Mouse (Mus musculus): Measurements from ENCODE around the gene Tgfb3. TPM values are rescaled to one million over a fixed set of nuclear protein-coding genes. Genes with fewer than 3 reads are reported as not detected.

Gene Tgfb3
- 0.94 and 1.2 TPM in 2 replicates for polyA plus RNA-seq (2012; rRNA removed)
- polyA plus RNA-seq (2014; fragmentation: Nextera tagmentation; extraction: Ambion mirVana): 0.75 and 1.3 TPM in 2 replicates

GRCm38 (mm10) chr12:86078553-86079201, at the start of gene Tgfb3:
Tgfb3 (minus strand) TSS chr12:86079041.
- TF ChIP-seq EP300 (IDR thresholded peaks at IDR 0.05; ENCODE audit: low read depth) (no peak), CTCF (IDR thresholded peaks at IDR 0.05; ENCODE audit: low read depth) (no peak)

GRCm38 (mm10) chr12:86128122-86128521, 49.3 kb upstream of the Tgfb3 start:
- H3K9ac ChIP-seq (replicated peaks): no peak overlapping the region
- TF ChIP-seq CTCF (IDR thresholded peaks at IDR 0.05; ENCODE audit: low read depth) (no peak), EP300 (IDR thresholded peaks at IDR 0.05; ENCODE audit: low read depth) (no peak)
- no peaks in the 10 kb centered on the region for H3K36me3 ChIP-seq (replicated peaks; ENCODE audit: control insufficient read depth, insufficient read depth, low read depth)
- DNase-seq (ENCODE audit: low read depth in 3 of 3, low spot score in 3 of 3) (no peak), ATAC-seq (ENCODE audit: insufficient read depth) (no peak)
- H3K27ac ChIP-seq: no peak overlapping the region
- H3K4me1 ChIP-seq (replicated peaks; ENCODE audit: control insufficient read depth in 2 of 2, insufficient read depth in 2 of 2, low read length in 1 of 2): no peaks in the 10 kb centered on the region
- no peak overlapping the region for H3K4me2 ChIP-seq (ENCODE audit: low read depth)
- H3K27me3 ChIP-seq (ENCODE audit: control insufficient read depth, insufficient read depth, low read length): no peaks in the 10 kb centered on the region
- H3K9me3 ChIP-seq (ENCODE audit: control insufficient read depth, low read length): no peaks in the 10 kb centered on the region
- 59% methylated on average over 6 of the region's 6 CpGs for WGBS (ENCODE audit: insufficient replicate concordance)
- H3K4me3 ChIP-seq (ENCODE audit: insufficient read depth in 1 of 2, low read depth in 2 of 2, low read length in 2 of 2): no peak overlapping the region

More at GRCm38 (mm10) chr12:86078553-86079201, at the start of gene Tgfb3:
- peak within 1 kb of the TSS; percentile 80 for H3K4me2 ChIP-seq (ENCODE audit: low read depth)
- H3K9ac ChIP-seq (replicated peaks): peak within 1 kb of the TSS; percentile 53
- no peaks in the 10 kb centered on the region for H3K36me3 ChIP-seq (replicated peaks; ENCODE audit: control insufficient read depth, insufficient read depth, low read depth)
- no peaks in the 10 kb centered on the region for H3K9me3 ChIP-seq (ENCODE audit: control insufficient read depth, low read length)
- ATAC-seq (ENCODE audit: insufficient read depth) (peak; percentile 39; the same call in 1 of the 2 replicates), DNase-seq (ENCODE audit: low read depth in 3 of 3, low spot score in 3 of 3) (no peak)
- peak within 1 kb of the TSS; percentile 48 to 57 for H3K4me3 ChIP-seq (ENCODE audit: insufficient read depth in 1 of 2, low read depth in 2 of 2, low read length in 2 of 2)
- H3K27me3 ChIP-seq (ENCODE audit: control insufficient read depth, insufficient read depth, low read length): peaks cover 32% of the 10 kb centered on the region
- 4% methylated on average over 25 of the region's 25 CpGs for WGBS (ENCODE audit: insufficient replicate concordance)
- H3K4me1 ChIP-seq (replicated peaks; ENCODE audit: control insufficient read depth in 2 of 2, insufficient read depth in 2 of 2, low read length in 1 of 2): no peaks in the 10 kb centered on the region; a peak in 1 of 4 replicates
- no peak within 1 kb of the TSS for H3K27ac ChIP-seq

GRCm38 (mm10) chr12:86124016-86124415, 45.2 kb upstream of the Tgfb3 start:
- Histone ChIP-seq H3K27me3 (ENCODE audit: control insufficient read depth, insufficient read depth, low read length) (no peaks in the 10 kb centered on the region), H3K36me3 (replicated peaks; ENCODE audit: control insufficient read depth, insufficient read depth, low read depth) (no peaks in the 10 kb centered on the region), H3K4me3 (ENCODE audit: insufficient read depth in 1 of 2, low read depth in 2 of 2, low read length in 2 of 2) (no peak overlapping the region), H3K4me1 (replicated peaks; ENCODE audit: control insufficient read depth in 2 of 2, insufficient read depth in 2 of 2, low read length in 1 of 2) (no peaks in the 10 kb centered on the region), H3K4me2 (ENCODE audit: low read depth) (no peak overlapping the region), H3K9me3 (ENCODE audit: control insufficient read depth, low read length) (no peaks in the 10 kb centered on the region), H3K9ac (replicated peaks) (no peak overlapping the region), H3K27ac (no peak overlapping the region)
- 64% methylated on average over 6 of the region's 6 CpGs for WGBS (ENCODE audit: insufficient replicate concordance)
- TF ChIP-seq EP300 (IDR thresholded peaks at IDR 0.05; ENCODE audit: low read depth): no peak
- no peak for TF ChIP-seq CTCF (IDR thresholded peaks at IDR 0.05; ENCODE audit: low read depth)
- ATAC-seq (ENCODE audit: insufficient read depth) (no peak), DNase-seq (ENCODE audit: low read depth in 3 of 3, low spot score in 3 of 3) (no peak)

GRCm38 (mm10) chr12:86116295-86116835, 37.5 kb upstream of the Tgfb3 start:
- Histone ChIP-seq H3K9me3 (ENCODE audit: control insufficient read depth, low read length) (no peaks in the 10 kb centered on the region), H3K4me3 (ENCODE audit: insufficient read depth in 1 of 2, low read depth in 2 of 2, low read length in 2 of 2) (no peak overlapping the region), H3K27ac (no peak overlapping the region), H3K4me2 (ENCODE audit: low read depth) (no peak overlapping the region), H3K27me3 (ENCODE audit: control insufficient read depth, insufficient read depth, low read length) (no peaks in the 10 kb centered on the region), H3K36me3 (replicated peaks; ENCODE audit: control insufficient read depth, insufficient read depth, low read depth) (no peaks in the 10 kb centered on the region), H3K9ac (replicated peaks) (no peak overlapping the region), H3K4me1 (replicated peaks; ENCODE audit: control insufficient read depth in 2 of 2, insufficient read depth in 2 of 2, low read length in 1 of 2) (no peaks in the 10 kb centered on the region)
- DNase-seq (ENCODE audit: low read depth in 3 of 3, low spot score in 3 of 3): no peak
- ATAC-seq (ENCODE audit: insufficient read depth): no peak
- WGBS (ENCODE audit: insufficient replicate concordance): 69% methylated on average over 15 of the region's 15 CpGs
- no peak for TF ChIP-seq CTCF (IDR thresholded peaks at IDR 0.05; ENCODE audit: low read depth)
- no peak for TF ChIP-seq EP300 (IDR thresholded peaks at IDR 0.05; ENCODE audit: low read depth)

GRCm38 (mm10) chr12:86110637-86111036, 31.8 kb upstream of the Tgfb3 start:
- H3K36me3 ChIP-seq (replicated peaks; ENCODE audit: control insufficient read depth, insufficient read depth, low read depth): no peaks in the 10 kb centered on the region
- DNase-seq (ENCODE audit: low read depth in 3 of 3, low spot score in 3 of 3) (peak in 1 of 3 experiments; percentile 7), ATAC-seq (ENCODE audit: insufficient read depth) (no peak)
- no peaks in the 10 kb centered on the region for H3K27me3 ChIP-seq (ENCODE audit: control insufficient read depth, insufficient read depth, low read length)
- H3K27ac ChIP-seq: no peak overlapping the region
- no peaks in the 10 kb centered on the region for H3K4me1 ChIP-seq (replicated peaks; ENCODE audit: control insufficient read depth in 2 of 2, insufficient read depth in 2 of 2, low read length in 1 of 2)
- H3K4me2 ChIP-seq (ENCODE audit: low read depth): no peak overlapping the region
- H3K9ac ChIP-seq (replicated peaks): no peak overlapping the region
- no peak overlapping the region for H3K4me3 ChIP-seq (ENCODE audit: insufficient read depth in 1 of 2, low read depth in 2 of 2, low read length in 2 of 2)
- H3K9me3 ChIP-seq (ENCODE audit: control insufficient read depth, low read length): no peaks in the 10 kb centered on the region
- no peak for TF ChIP-seq EP300 (IDR thresholded peaks at IDR 0.05; ENCODE audit: low read depth)
- TF ChIP-seq CTCF (IDR thresholded peaks at IDR 0.05; ENCODE audit: low read depth): peak; percentile 52
- 54% methylated on average over 2 of the region's 2 CpGs for WGBS (ENCODE audit: insufficient replicate concordance)
